Mouse (Mus musculus) liver, embryonic 11.5 days (tissue): ENCODE measurements around the gene Arhgap6. TPM values are rescaled to one million over a fixed set of nuclear protein-coding genes. Genes with fewer than 3 reads are reported as not detected.

Experiments used
- ATAC-seq: fragments of 200-750 bp; cut with Nextera tagmentation; replicated peaks from 2 replicates; pipeline ENCODE4 v1.8.0; 2017; ENCODE audit warnings: moderate number of reproducible peaks, mild to moderate bottlenecking, moderate TSS enrichment, moderate library complexity; ENCODE audit not compliant: low FRiP score
- DNase-seq: peaks from one replicate; pipeline ENCODE4 v3.0.0-alpha.2; 2017; ENCODE audit warnings: low spot score
- H3K27ac ChIP-seq: fragments of 300-500 bp; sonication (generic); 2 replicates; pipeline ENCODE4 v1.5.1; 2014; ENCODE audit warnings: mild to moderate bottlenecking, low read depth, low read length, control low read depth
- H3K27me3 ChIP-seq: fragments of 300-500 bp; sonication (generic); replicated peaks from 2 replicates; pipeline ENCODE4 v1.6.1; 2014; ENCODE audit warnings: low read length, mixed read lengths; ENCODE audit not compliant: control insufficient read depth, insufficient read depth
- H3K36me3 ChIP-seq: fragments of 300-500 bp; sonication (generic); 2 replicates; pipeline ENCODE4 v1.6.1; 2014; ENCODE audit warnings: mild to moderate bottlenecking, low read length, moderate library complexity, mixed read lengths; ENCODE audit not compliant: control insufficient read depth, insufficient read depth
- H3K4me1 ChIP-seq: fragments of 300-500 bp; sonication (generic); replicated peaks from 2 replicates; pipeline ENCODE4 v1.6.1; 2014; ENCODE audit warnings: low read length, mixed read lengths; ENCODE audit not compliant: control insufficient read depth, insufficient read depth
- H3K4me2 ChIP-seq: fragments of 300-500 bp; sonication (generic); 2 replicates; pipeline ENCODE4 v1.6.1; 2014; ENCODE audit warnings: mild to moderate bottlenecking, control low read depth, moderate library complexity
- H3K4me3 ChIP-seq: fragments of 300-500 bp; sonication (generic); 2 replicates; pipeline ENCODE4 v1.5.1; 2014; ENCODE audit warnings: low read depth, low read length, control low read depth
- H3K9ac ChIP-seq: fragments of 300-500 bp; sonication (generic); 2 replicates; pipeline ENCODE4 v1.6.1; 2014; ENCODE audit warnings: low read depth, low read length, control low read depth
- H3K9me3 ChIP-seq: fragments of 300-500 bp; sonication (generic); 2 replicates; pipeline ENCODE4 v1.6.1; 2016; ENCODE audit warnings: low read length, inconsistent platforms, mixed read lengths; ENCODE audit not compliant: control insufficient read depth
- WGBS: fragments of 180-500 bp; shearing (Covaris S2); extraction: QIAGEN DNeasy Blood & Tissue Kit; methylation state at CpG from one replicate; pipeline ENCODE4 v1.1.7; 2014; 5-methylcytosine and 5-hydroxymethylcytosine counted together
- polyA plus RNA-seq: library from polyadenylated mRNA; unstranded; fragments of >200 nt; fragmentation: Nextera tagmentation; extraction: Ambion mirVana; gene quantifications from 2 replicates; pipeline ENCODE4 v1.2.1, GENCODE M21; 2014

Gene Arhgap6
- polyA plus RNA-seq, 1 experiment from 2014 or later, result 9.7 TPM

DNA sequence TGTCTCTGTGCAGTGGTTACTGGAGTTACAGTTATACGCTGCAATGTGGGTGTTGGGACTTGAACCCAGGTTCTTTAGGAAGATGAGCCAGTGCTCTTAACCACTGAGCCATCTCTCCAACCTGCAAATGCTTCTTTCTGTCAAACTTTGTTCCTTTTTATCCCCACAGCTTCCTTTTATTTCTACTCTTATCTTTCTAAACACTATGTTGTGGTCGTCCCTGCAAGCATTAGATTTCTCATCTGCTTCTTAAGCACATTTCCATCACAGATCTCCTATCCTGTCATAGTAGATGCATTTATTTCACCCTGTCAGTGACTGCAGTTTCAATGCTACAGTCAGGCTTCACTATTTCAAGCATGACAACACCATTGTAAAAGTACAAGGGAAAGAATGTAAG, 312.5 kb downstream of the Arhgap6 start:
- Histone ChIP-seq H3K9ac (no peak overlapping the region), H3K4me2 (0 out of 2 replicates have a peak overlapping the region, but pooled peaks have one; percentile 7), H3K9me3 (no peaks in the 10 kb centered on the region), H3K4me3 (no peak overlapping the region), H3K27ac (no peak overlapping the region), H3K4me1 (peaks cover 7% of the 10 kb centered on the region), H3K27me3 (no peaks in the 10 kb centered on the region), H3K36me3 (no peaks in the 10 kb centered on the region)
- peak; percentile 75 for ATAC-seq
- WGBS, result 46% methylated on average over 2 of the region's 2 CpGs
- no peak for DNase-seq

GRCm38 (mm10) chrX:169110031-169110430, 315.1 kb downstream of the Arhgap6 start:
- 88% methylated on average over 3 of the region's 3 CpGs for WGBS
- ATAC-seq (no peak), DNase-seq (no peak)
- Histone ChIP-seq H3K4me3 (no peak overlapping the region), H3K27me3 (no peaks in the 10 kb centered on the region), H3K9me3 (no peaks in the 10 kb centered on the region), H3K9ac (no peak overlapping the region), H3K36me3 (no peaks in the 10 kb centered on the region), H3K4me2 (no peak overlapping the region), H3K27ac (no peak overlapping the region), H3K4me1 (peaks cover 4% of the 10 kb centered on the region)

- no peak overlapping the region for H3K4me3 ChIP-seq
- ATAC-seq, result no peak
- no peaks in the 10 kb centered on the region for H3K36me3 ChIP-seq
- no peak overlapping the region for H3K27ac ChIP-seq
- no peaks in the 10 kb centered on the region for H3K4me1 ChIP-seq
- DNase-seq, result no peak
- no peaks in the 10 kb centered on the region for H3K9me3 ChIP-seq
- H3K4me2 ChIP-seq, result no peak overlapping the region
- H3K9ac ChIP-seq, result no peak overlapping the region
- WGBS, result 76% methylated on average over 4 of the region's 4 CpGs
- H3K27me3 ChIP-seq, result no peaks in the 10 kb centered on the region
Observed at GRCm38 (mm10) chrX:169112662-169113061, 317.8 kb downstream of the Arhgap6 start.

GRCm38 (mm10) chrX:169123115-169123772, 328.3 kb downstream of the Arhgap6 start:
- no peak overlapping the region for H3K27ac ChIP-seq
- ATAC-seq (no peak), DNase-seq (no peak)
- H3K27me3 ChIP-seq, result no peaks in the 10 kb centered on the region
- H3K4me3 ChIP-seq, result no peak overlapping the region
- WGBS, result 70% methylated on average over 4 of the region's 4 CpGs
- H3K9ac ChIP-seq, result no peak overlapping the region
- no peaks in the 10 kb centered on the region for H3K4me1 ChIP-seq
- no peaks in the 10 kb centered on the region for H3K9me3 ChIP-seq
- no peaks in the 10 kb centered on the region for H3K36me3 ChIP-seq
- H3K4me2 ChIP-seq, result no peak overlapping the region

DNA sequence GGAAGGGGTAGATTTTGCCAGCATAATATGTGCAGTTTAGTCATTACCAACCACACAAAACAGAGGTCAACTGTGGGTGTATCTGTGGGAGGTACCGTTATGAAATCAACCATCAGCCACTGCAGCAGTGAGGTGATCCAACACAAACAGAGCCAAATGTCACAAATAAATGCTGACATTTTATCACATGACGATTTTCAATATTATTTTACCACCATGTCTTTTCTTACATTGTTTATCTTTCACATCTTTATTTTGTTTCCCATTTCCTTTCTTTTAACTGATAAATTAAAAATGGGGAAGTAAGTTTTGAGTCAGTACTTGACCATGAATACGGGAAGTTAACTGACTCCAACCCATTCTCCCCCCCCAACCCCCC, 328.9 kb downstream of the Arhgap6 start:
- H3K4me1 ChIP-seq, result no peaks in the 10 kb centered on the region
- no peak overlapping the region for H3K27ac ChIP-seq
- no peak overlapping the region for H3K4me2 ChIP-seq
- ATAC-seq, result no peak
- no peaks in the 10 kb centered on the region for H3K27me3 ChIP-seq
- no peaks in the 10 kb centered on the region for H3K9me3 ChIP-seq
- no peak overlapping the region for H3K9ac ChIP-seq
- no peak overlapping the region for H3K4me3 ChIP-seq
- WGBS, result 55% methylated on average over 3 of the region's 3 CpGs
- DNase-seq, result no peak
- H3K36me3 ChIP-seq, result no peaks in the 10 kb centered on the region

GRCm38 (mm10) chrX:169139758-169140157, 344.9 kb downstream of the Arhgap6 start:
- Histone ChIP-seq H3K27me3 (no peaks in the 10 kb centered on the region), H3K9ac (no peak overlapping the region), H3K4me2 (no peak overlapping the region), H3K4me1 (no peaks in the 10 kb centered on the region), H3K4me3 (no peak overlapping the region), H3K27ac (no peak overlapping the region), H3K9me3 (no peaks in the 10 kb centered on the region), H3K36me3 (no peaks in the 10 kb centered on the region)
- WGBS, result 81% methylated on average over 7 of the region's 7 CpGs
- DNase-seq, result no peak
- ATAC-seq, result no peak

GRCm38 (mm10) chrX:169140467-169140866, 345.6 kb downstream of the Arhgap6 start:
- Histone ChIP-seq H3K9ac (no peak overlapping the region), H3K4me2 (no peak overlapping the region), H3K27ac (no peak overlapping the region), H3K27me3 (no peaks in the 10 kb centered on the region), H3K36me3 (no peaks in the 10 kb centered on the region), H3K4me3 (no peak overlapping the region), H3K4me1 (no peaks in the 10 kb centered on the region), H3K9me3 (no peaks in the 10 kb centered on the region)
- 86% methylated on average over 9 of the region's 9 CpGs for WGBS
- ATAC-seq, result no peak
- no peak for DNase-seq

GRCm38 (mm10) chrX:169153805-169154204, 358.9 kb downstream of the Arhgap6 start:
- ATAC-seq, result no peak
- H3K27me3 ChIP-seq, result no peaks in the 10 kb centered on the region

GRCm38 (mm10) chrX:169158385-169158784, 363.5 kb downstream of the Arhgap6 start:
- peak; percentile 29; the same call in 1 of the 2 replicates for ATAC-seq
- no peaks in the 10 kb centered on the region for H3K36me3 ChIP-seq
- no peak overlapping the region for H3K4me3 ChIP-seq
- no peaks in the 10 kb centered on the region for H3K27me3 ChIP-seq
- H3K9ac ChIP-seq, result no peak overlapping the region
- H3K4me2 ChIP-seq, result no peak overlapping the region
- H3K9me3 ChIP-seq, result no peaks in the 10 kb centered on the region
- WGBS, result 55% methylated on average over 6 of the region's 6 CpGs
- DNase-seq, result no peak
- H3K27ac ChIP-seq, result no peak overlapping the region
- H3K4me1 ChIP-seq, result no peaks in the 10 kb centered on the region

More at GRCm38 (mm10) chrX:169153805-169154204, 358.9 kb downstream of the Arhgap6 start:
- Histone ChIP-seq H3K9me3 (no peaks in the 10 kb centered on the region), H3K27ac (no peak overlapping the region), H3K4me1 (no peaks in the 10 kb centered on the region), H3K36me3 (no peaks in the 10 kb centered on the region), H3K9ac (no peak overlapping the region), H3K4me3 (no peak overlapping the region), H3K4me2 (no peak overlapping the region)
- no peak for DNase-seq
